Mouse (Mus musculus): ENCODE measurements at regions not wholly inside any gene's neighbourhood (a gene's known extent, or its start where the extent isn't known, plus 50 kb on each side); places are given as distances from the start of the nearest gene placed in this dataset.

GRCm38 (mm10) chr13:107626670-107627069, 417.6 kb upstream of the Smim15 start:
- no peak for TF ChIP-seq CTCF (IDR thresholded peaks at IDR 0.05; ENCODE audit: borderline replicate concordance, extremely low read depth, insufficient read depth, insufficient read length)
- no peak for TF ChIP-seq POLR2A (IDR thresholded peaks at IDR 0.05; ENCODE audit: borderline replicate concordance, extremely low read depth, insufficient read depth, insufficient read length, poor library complexity, severe bottlenecking)

All from brain, embryonic 14.5 days (tissue).